Mouse (Mus musculus) heart, adult 2 months (tissue): ENCODE measurements at regions not wholly inside any gene's neighbourhood (a gene's known extent, or its start where the extent isn't known, plus 50 kb on each side); places are given as distances from the start of the nearest gene placed in this dataset.
A peak's percentile ranks its signal among the peaks of the same experiment; 100 is the strongest.

Experiments
- CTCF ChIP-seq: fragments of 200-600 bp; IDR thresholded peaks from 2 replicates; pipeline ENCODE4 v1.8.1; 2022; ENCODE audit warnings: antibody characterized with exemption, mild to moderate bottlenecking, moderate library complexity
- POLR2A ChIP-seq: fragments of 200-500 bp; IDR thresholded peaks from 2 replicates; pipeline ENCODE4 v1.6.1; 2011; ENCODE audit warnings: mild to moderate bottlenecking, low read depth, low read length, control low read depth; ENCODE audit not compliant: insufficient read depth

DNA sequence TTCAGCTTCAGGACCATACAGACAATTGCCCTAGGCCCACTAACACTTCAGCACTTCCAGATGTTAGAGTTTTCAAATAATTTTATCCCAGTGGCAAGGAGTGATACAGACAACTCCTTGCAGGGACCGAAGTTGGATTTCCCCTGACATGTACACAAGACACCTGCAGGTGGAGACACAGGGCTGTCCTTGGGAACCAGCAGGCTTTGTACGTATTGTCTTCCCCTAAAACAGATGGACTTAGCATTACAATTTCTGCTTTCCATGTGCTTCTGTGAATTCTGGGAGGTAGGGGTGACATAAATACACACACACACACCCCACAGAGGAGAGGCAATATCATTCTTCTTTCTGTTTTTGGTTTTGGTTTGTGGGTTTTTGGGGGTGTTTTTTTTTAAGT, 98.2 kb upstream of the Usp27x start:
- TF ChIP-seq CTCF: peak; percentile 67
- no peak for TF ChIP-seq POLR2A
